Mouse (Mus musculus) adrenal gland, adult 18-20 months (tissue): Measurements from ENCODE around the gene Magi1. TPM values are rescaled to one million over a fixed set of nuclear protein-coding genes. Genes with fewer than 3 reads are reported as not detected.

ENCODE experiments used
- DNase-seq, 2 experiments: peaks; one replicate each; pipeline ENCODE4 v3.0.0; 2021 to 2022; ENCODE audit warnings: low spot score in 2 of 2
- total RNA-seq, 2 experiments: library from RNA; stranded (reverse); gene quantifications; 1 replicate in 1 of 2; 2 replicates in 1 of 2; pipeline ENCODE4 v1.2.3; 2021

Gene Magi1
- total RNA-seq, 2 experiments from 2014 or later = 12.5 to 27.9 TPM

GRCm38 (mm10) chr6:94122566-94123150 is 161.1 kb downstream of the Magi1 start:
- DNase-seq = no peak

- DNase-seq = no peak
Observed at GRCm38 (mm10) chr6:94121488-94121887, 162.2 kb downstream of the Magi1 start.

DNA sequence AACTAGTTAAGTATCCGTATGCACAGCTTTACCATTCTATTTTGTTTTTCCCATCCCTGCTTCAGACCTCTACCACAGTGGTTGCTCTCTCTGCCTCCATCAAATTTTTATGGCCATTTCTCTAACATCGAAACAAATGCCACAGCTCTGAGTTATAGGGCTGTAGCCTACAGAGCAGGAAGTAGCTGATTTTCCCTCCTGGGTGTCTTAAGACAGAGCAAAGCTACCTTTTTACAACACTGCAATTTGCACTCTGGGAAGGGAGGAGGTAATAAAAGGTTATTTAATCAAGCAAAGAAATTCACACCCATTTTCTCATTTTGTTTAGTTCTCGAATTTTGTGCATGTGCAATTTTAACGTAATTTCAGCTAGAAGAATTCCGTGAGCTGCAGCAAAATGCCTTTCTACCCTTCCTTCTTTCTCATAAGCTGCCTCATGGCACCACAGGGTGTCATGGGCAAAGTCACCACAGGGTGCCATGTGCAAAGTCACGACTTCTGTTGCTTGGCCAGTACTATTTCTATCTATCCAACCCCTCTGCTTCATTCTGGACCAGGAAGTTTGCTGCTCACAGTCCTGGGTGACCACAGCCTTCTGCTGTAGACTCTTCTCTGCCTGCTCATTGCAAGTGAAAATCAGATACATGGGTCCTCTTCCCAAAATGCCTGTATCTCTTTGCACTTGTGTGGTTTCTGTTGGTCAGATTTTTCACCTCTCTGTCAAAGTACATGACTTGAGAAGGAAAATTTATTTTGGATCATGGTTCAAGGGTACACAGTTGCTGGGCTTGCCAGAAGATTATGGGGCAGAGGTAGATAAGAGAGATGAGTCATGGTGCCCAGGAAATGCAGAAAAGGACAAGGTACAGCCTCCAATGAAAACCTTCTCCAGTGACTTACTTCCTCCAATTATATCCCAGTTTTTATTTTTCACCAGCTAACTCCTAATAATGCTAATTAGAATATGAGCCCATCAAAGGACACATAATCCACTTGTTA is 167.0 kb downstream of the Magi1 start:
- no peak for DNase-seq

GRCm38 (mm10) chr6:94111833-94112232 is 171.9 kb downstream of the Magi1 start:
- no peak for DNase-seq

DNA sequence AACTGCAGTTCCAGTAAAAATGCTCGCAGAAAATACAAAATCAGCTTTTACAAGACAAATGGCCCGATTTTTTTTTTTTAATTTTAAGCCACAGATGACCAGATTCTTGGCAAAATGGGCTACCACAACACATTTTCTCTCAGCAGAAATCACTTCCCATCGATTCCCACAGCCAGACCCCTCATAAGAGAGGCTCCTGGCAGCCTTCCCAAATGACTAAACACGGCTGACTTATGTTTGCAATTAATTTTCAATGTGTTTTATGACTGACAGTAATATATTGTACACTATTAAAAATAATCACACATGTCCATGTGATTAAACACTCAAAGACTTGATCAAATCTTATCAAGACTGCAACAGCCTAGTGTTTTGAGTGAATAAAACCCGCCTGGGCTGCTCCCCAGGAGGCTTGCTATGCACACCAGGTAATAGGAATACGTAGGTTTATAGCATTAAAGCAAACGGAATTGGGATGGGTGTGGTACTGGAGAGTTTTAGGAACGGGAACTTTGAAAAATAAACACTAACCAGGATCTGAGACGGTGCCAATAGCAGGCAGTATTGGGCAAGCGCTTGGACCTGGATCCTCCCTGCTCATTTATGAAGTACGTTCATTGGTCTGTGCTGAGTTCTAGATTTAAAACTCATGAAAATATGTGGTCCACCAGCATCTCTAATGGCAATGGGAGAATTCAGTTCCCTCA is 176.2 kb downstream of the Magi1 start:
- DNase-seq = no peak

DNA sequence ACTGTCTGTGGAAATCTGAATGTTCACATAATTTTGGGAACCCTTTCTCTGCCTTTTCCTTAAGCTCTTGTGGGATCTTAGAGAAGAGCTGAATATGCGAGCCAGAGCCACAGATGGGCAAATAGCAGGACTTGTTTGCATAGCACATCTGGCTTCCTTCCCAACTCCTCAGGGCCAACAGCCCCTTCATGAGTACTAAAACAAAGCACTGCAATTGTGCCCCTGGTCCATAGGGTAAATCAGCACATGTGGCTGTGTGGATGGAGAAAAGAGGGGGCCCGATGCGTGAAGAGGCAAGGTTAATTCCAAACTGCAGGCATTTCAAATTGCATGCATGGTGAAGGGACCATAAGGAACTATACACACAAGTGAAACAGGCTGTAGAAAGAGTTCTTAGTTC is 180.1 kb downstream of the Magi1 start:
- no peak for DNase-seq

GRCm38 (mm10) chr6:94101256-94101655 is 182.5 kb downstream of the Magi1 start:
- no peak for DNase-seq

- DNase-seq = no peak
Observed at GRCm38 (mm10) chr6:94094924-94095685, 188.6 kb downstream of the Magi1 start.

- no peak for DNase-seq
Observed at GRCm38 (mm10) chr6:94092969-94093597, 190.6 kb downstream of the Magi1 start.

DNA sequence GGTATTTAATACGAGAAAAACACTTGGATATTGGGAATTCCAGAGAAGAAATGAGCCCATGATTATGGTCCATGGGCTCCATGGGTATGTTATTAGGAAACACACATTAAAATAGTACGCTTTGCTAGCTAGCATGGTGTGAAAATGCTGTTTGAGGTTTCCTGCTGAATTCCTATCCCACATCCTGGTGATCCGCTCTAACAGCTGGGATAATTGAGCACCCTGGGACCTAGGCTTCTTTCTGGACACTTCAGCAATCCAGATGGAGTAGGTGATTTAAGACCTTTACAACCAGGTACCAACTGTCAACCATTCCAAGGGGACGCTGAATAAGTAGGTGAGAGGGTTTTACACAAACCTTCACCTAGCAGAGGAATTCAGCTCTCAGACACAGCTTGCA is 191.2 kb downstream of the Magi1 start:
- no peak for DNase-seq

DNA sequence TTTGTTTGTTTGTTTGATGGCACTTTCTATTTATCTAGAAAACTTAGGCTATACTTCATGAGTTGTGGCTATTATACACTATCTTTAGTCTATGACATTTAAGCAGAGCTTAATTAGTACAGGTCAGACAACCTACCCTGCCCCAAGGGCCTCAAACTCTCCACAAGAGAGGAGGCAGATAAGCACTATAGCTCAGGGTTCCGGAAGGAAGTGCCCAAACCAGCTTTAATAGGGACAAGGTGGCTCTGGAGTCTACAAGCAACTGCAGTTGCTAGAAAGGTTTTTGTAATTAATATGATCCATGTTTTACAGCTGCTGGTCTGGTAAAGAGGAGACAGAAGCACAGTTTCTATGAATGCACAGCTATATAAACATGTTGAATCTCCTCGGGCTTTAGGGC is 196.9 kb downstream of the Magi1 start:
- no peak for DNase-seq

- DNase-seq = no peak
Observed at GRCm38 (mm10) chr6:94084752-94085151, 199.0 kb downstream of the Magi1 start.

- no peak for DNase-seq
Observed at GRCm38 (mm10) chr6:94083459-94083858, 200.3 kb downstream of the Magi1 start.

GRCm38 (mm10) chr6:94080933-94081545 is 202.7 kb downstream of the Magi1 start:
- DNase-seq = peak; percentile 69 to 71

DNA sequence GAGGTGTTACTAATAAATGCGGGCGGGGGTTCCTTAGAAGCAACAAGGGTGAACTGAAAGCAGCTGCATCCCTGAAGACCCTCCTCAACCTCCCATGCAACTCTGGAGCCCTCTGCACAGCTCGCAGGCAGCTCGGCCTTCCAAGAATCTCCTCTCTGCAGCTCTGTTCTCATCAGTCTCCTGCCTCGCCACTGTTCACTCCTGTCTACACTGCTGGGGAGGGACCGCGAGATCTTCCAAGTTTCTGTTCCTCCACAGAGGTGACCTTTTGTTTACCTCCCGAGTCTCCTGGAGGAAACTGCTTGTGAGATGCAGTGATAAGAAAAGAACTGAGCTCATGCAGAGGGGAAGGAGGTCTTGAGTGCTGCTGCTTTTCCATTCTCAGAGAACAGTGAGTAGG is 204.8 kb downstream of the Magi1 start:
- no peak for DNase-seq

DNA sequence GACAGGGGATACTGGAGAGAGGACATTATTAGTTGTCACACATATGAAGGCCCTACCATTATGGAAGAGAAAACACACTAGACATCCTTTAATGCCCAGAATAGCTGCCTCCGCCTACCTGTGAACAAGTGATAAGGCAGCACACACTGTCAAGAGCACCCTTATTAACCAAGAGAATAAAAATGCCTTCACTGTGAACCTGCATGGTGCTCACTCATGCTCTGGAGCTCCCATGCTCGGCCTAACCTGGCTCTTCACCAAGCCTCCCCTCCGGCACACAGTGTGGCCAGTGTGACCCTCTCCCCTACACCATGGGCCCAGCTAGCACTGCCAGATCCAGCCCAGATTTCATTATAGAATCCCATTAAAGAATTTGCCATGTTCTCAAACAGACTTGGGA is 206.7 kb downstream of the Magi1 start:
- DNase-seq = no peak

DNA sequence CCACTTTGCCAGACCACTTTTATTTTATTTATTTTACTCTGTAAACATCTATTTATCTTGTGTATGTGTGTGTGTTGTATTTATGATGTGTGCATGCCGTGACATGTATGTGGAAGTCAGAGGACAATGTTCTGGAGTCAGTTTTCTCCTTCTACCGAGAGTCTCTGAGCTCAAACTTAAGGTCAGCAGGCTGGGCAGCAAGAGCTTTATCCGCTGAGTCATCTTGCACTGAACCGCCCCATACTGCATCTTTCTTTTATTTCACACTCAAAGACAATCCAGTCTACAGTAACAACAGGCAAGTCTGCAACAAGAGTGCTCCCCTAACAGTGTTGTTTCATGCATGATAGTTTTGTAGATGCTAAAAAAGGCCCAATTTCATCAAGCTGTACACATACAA is 207.7 kb downstream of the Magi1 start:
- DNase-seq = no peak

- no peak for DNase-seq
Observed at GRCm38 (mm10) chr6:94075228-94075627, 208.5 kb downstream of the Magi1 start.

- DNase-seq = no peak
Observed at GRCm38 (mm10) chr6:94071676-94072075, 212.0 kb downstream of the Magi1 start.

DNA sequence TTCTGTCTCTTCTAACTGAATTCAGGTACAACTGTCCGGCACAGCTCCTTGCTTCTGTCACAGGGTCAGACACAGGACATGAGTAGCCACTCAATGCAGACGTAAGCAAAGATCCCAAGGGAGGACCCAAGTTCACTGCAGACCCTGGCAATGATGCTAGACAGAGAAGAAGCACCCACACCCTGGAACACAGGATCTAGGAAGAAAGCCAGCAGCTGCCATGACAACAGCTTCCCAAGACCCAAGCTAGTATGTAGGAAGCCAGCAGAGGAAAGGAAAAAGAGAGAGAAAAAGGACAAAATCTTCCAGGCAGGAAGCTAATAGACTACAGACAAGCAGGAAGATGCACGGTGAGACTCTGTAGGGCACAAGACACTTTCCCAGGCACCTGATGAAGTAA is 213.0 kb downstream of the Magi1 start:
- no peak for DNase-seq
